Mouse (Mus musculus) cerebellum, adult 2 months (tissue): ENCODE measurements at regions not wholly inside any gene's neighbourhood (a gene's known extent, or its start where the extent isn't known, plus 50 kb on each side); places are given as distances from the start of the nearest gene placed in this dataset.
A peak's percentile ranks its signal among the peaks of the same experiment; 100 is the strongest.

Experiments
- DNase-seq, 2 experiments: peaks; one replicate each; pipeline ENCODE4 v3.0.0; 2021
- H3K27ac ChIP-seq: fragments of 200-500 bp; 2 replicates; pipeline ENCODE4 v1.5.1; 2012; ENCODE audit warnings: low read length, control low read depth, inconsistent platforms; ENCODE audit not compliant: insufficient read depth
- H3K27me3 ChIP-seq: fragments of 200-500 bp; 2 replicates; pipeline ENCODE4 v1.6.1; 2012; ENCODE audit warnings: inconsistent platforms, mild to moderate bottlenecking, low read length, moderate library complexity; ENCODE audit not compliant: control insufficient read depth, insufficient read depth
- H3K4me1 ChIP-seq: fragments of 200-500 bp; 2 replicates; pipeline ENCODE4 v1.6.1; 2011; ENCODE audit warnings: low read length; ENCODE audit not compliant: control insufficient read depth, insufficient read depth
- H3K4me3 ChIP-seq: fragments of 200-500 bp; replicated peaks from 2 replicates; pipeline ENCODE3; 2011; ENCODE audit warnings: mild to moderate bottlenecking, low read depth, low read length, control low read depth; ENCODE audit not compliant: insufficient read depth
- CTCF ChIP-seq: fragments of 200-500 bp; IDR thresholded peaks from 2 replicates; pipeline ENCODE4 v1.5.1; 2011; ENCODE audit warnings: low read depth, mild to moderate bottlenecking, control low read depth, low read length, moderate library complexity, borderline replicate concordance; ENCODE audit not compliant: insufficient read depth
- POLR2A ChIP-seq: fragments of 200-500 bp; IDR thresholded peaks from 2 replicates; pipeline ENCODE4 v1.6.1; 2011; ENCODE audit warnings: low read length, control low read depth, borderline replicate concordance; ENCODE audit not compliant: insufficient read depth
- WGBS: fragments of 180-500 bp; shearing (Covaris S2); methylation state at CpG from one replicate; pipeline ENCODE4 v1.1.7; 2018; 5-methylcytosine and 5-hydroxymethylcytosine counted together

DNA sequence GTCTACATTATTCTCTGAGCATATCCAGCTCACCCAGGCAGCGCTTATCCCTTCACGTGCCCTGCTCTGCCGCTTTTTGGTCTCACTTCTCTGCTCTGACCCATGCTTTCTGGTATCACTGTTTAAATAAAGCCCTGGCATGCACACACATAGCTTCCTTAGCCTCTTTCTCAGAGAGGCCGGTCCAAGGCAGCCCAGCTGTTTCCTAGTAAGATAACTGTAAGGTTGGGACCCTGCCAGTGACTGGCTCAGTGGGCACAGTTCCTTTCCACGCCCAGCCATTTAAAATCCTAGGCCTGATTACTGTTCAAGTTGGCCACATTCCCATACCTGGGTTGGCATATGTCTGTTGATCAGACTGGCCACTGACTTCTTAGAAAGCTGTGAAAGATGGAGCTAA, 208.2 kb upstream of the Prok2 start:
- peak in 1 of 2 experiments; percentile 23 for DNase-seq
- 26% methylated on average over 5 of the region's 5 CpGs for WGBS
- no peak for TF ChIP-seq CTCF
- no peak for TF ChIP-seq POLR2A
- Histone ChIP-seq H3K4me3 (no peak overlapping the region), H3K27ac (no peak overlapping the region), H3K27me3 (no peaks in the 10 kb centered on the region), H3K4me1 (no peaks in the 10 kb centered on the region)

DNA sequence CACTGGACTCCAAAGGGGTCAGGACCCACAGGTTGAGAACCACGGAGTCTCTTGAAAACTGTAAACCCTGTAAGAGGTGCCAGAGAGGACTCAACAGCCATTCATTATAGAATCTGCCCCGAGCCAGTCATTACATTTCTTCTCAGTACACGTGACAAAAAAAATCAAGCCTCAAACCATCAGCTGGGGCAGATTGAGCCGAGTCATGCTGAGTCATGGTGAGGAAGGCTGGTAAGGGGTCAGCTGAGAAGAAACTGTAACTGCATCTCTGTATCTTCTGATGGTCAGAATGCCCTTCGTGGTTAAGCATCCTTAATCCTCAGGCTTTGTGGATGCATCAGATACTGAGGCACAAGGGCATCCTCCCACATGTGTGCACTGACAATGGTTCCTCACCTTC, 207.2 kb upstream of the Prok2 start:
- no peak overlapping the region for H3K27ac ChIP-seq
- no peak overlapping the region for H3K4me3 ChIP-seq
- no peak for DNase-seq
- no peaks in the 10 kb centered on the region for H3K4me1 ChIP-seq
- H3K27me3 ChIP-seq, result no peaks in the 10 kb centered on the region
- TF ChIP-seq CTCF, result no peak
- no peak for TF ChIP-seq POLR2A
- 81% methylated on average over 5 of the region's 5 CpGs for WGBS

GRCm38 (mm10) chr6:99932923-99933322, 206.7 kb upstream of the Prok2 start:
- DNase-seq, result no peak
- WGBS, result 55% methylated on average over 2 of the region's 2 CpGs

DNA sequence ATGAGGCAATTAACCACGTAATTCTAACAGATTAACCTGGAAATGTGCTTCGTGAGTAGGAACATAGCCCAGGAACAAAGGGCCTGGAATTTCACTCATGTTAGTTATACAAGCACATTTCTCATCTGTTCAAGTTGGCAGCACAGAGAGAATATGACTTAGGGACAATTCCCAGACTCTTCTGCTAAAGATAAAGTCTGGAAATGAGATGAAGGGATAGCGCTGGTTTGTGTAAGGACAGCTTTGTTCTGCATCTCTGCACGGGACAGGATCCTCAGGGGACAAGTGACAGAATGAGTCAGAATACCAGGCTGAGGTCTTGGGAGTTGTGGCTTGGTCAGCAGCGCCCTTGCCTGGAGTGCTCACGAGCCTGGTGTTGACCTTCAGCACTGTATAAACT, 206.2 kb upstream of the Prok2 start:
- no peak for DNase-seq
- Histone ChIP-seq H3K4me1 (no peaks in the 10 kb centered on the region), H3K27me3 (no peaks in the 10 kb centered on the region), H3K4me3 (no peak overlapping the region), H3K27ac (no peak overlapping the region)
- WGBS, result 80% methylated on average over 6 of the region's 6 CpGs
- TF ChIP-seq POLR2A (no peak), CTCF (no peak)

More at GRCm38 (mm10) chr6:99932923-99933322, 206.7 kb upstream of the Prok2 start:
- H3K27me3 ChIP-seq, result no peaks in the 10 kb centered on the region
- H3K4me1 ChIP-seq, result no peaks in the 10 kb centered on the region
- H3K27ac ChIP-seq, result no peak overlapping the region
- H3K4me3 ChIP-seq, result no peak overlapping the region
- TF ChIP-seq POLR2A (no peak), CTCF (no peak)

- no peak for TF ChIP-seq CTCF
- TF ChIP-seq POLR2A, result no peak
- no peaks in the 10 kb centered on the region for H3K27me3 ChIP-seq
- WGBS, result 72% methylated on average over 4 of the region's 4 CpGs
- no peak overlapping the region for H3K27ac ChIP-seq
- DNase-seq, result no peak
- no peak overlapping the region for H3K4me3 ChIP-seq
- H3K4me1 ChIP-seq, result no peaks in the 10 kb centered on the region
Measured at GRCm38 (mm10) chr6:99931588-99931987, 205.4 kb upstream of the Prok2 start.

DNA sequence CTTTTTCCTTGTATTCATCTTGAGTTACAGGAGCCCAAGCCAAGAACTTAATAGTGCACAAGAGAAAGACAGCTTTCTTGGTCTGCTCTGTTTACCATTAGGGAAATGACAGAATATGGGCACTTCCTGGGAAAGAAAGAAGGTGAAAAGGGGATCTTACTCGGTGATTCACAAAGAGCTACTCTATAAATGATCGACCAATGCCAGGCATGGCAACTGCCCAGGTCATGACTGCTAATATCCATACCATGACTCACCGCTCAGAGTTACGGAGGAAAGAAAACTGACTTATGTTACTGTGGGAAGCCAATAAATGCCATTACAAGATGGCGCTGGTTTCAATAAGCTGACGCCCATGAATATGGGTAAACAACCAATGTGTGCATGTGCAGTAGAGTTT, 204.1 kb upstream of the Prok2 start:
- Histone ChIP-seq H3K4me3 (no peak overlapping the region), H3K27me3 (no peaks in the 10 kb centered on the region), H3K27ac (no peak overlapping the region), H3K4me1 (no peaks in the 10 kb centered on the region)
- DNase-seq, result no peak
- 97% methylated on average over 6 of the region's 6 CpGs for WGBS
- TF ChIP-seq CTCF (no peak), POLR2A (no peak)

DNA sequence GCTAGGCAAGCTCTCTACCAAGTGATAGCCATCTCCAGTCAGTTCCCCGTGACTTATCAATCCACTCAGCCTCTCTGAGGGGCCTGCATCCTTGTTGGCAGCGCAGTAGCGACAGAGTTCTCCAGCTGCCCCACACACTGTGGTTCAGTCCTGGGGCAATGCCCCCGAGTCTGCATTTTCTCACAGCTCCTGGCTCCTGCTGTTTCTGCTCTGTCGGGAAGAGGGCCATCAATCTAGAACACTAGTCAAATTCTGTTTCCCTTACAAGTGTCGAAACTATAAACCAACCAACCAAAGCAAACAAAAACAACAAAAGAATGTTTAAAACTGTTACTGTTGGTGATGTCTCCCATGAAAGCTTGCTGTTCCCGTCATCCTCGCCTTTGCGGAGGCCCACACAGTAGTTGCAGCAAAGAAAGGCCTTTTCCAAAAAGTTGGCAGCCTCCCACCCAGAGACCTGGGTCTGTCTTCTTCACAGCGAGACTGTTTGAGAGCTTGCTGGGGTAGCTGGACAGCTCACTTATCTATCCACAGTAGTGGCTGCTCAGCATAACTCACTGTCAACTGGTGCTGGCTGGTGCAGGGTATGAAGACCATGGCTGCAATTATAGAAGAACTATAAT, 201.9 kb upstream of the Prok2 start:
- DNase-seq, result no peak
- H3K27ac ChIP-seq, result no peak overlapping the region
- TF ChIP-seq CTCF (no peak), POLR2A (no peak)
- H3K4me1 ChIP-seq, result no peaks in the 10 kb centered on the region
- 82% methylated on average over 10 of the region's 10 CpGs for WGBS
- H3K27me3 ChIP-seq, result no peaks in the 10 kb centered on the region
- H3K4me3 ChIP-seq, result no peak overlapping the region

DNA sequence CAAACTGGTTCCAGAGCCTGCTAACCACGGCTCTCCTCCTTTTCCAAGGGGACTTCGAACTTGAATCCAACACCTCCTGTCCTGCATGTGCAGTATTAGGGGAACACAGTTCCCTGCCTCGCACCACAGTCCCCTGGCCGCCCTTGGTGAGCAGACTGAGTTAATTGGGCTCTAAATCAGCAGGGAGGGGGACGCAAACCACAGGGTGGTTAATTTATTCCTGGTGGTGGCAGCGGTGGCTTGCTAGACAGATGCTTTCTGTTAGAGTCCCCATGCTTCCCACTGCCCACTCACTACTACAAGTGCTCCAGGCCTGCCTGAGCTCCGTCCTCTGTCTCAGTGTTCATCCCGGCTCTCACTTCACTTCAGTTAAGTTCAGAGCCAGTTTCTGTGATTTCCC, 198.0 kb upstream of the Prok2 start:
- no peak overlapping the region for H3K27ac ChIP-seq
- TF ChIP-seq POLR2A (no peak), CTCF (no peak)

More for the DNA sequence above, 198.0 kb upstream of the Prok2 start:
- Histone ChIP-seq H3K4me3 (no peak overlapping the region), H3K4me1 (no peaks in the 10 kb centered on the region), H3K27me3 (no peaks in the 10 kb centered on the region)
- WGBS, result 80% methylated on average over 8 of the region's 8 CpGs
- DNase-seq, result no peak
